Mouse (Mus musculus) small intestine, adult 2 months (tissue): ENCODE results near the gene Il17rb.

Experiments
- CTCF ChIP-seq: fragments of 200-500 bp; IDR thresholded peaks from 2 replicates; pipeline ENCODE4 v1.5.1; 2012; ENCODE audit warnings: low read depth, mild to moderate bottlenecking, control low read depth, inconsistent platforms, low read length, moderate library complexity, mixed read lengths; ENCODE audit not compliant: insufficient replicate concordance, insufficient read length; ENCODE audit errors: extremely low read depth
- POLR2A ChIP-seq: fragments of 200-500 bp; IDR thresholded peaks from 2 replicates; pipeline ENCODE4 v1.6.1; 2012; ENCODE audit warnings: low read depth, mild to moderate bottlenecking, control low read depth, inconsistent platforms, low read length, moderate library complexity

- TF ChIP-seq POLR2A: no peak
- no peak for TF ChIP-seq CTCF
Measured at GRCm38 (mm10) chr14:29967611-29968010, 41.1 kb downstream of the Il17rb start.
